Mouse (Mus musculus) Patski (cell line): Measurements from ENCODE around the gene Castor2. TPM values are rescaled to one million over a fixed set of nuclear protein-coding genes. Genes with fewer than 3 reads are reported as not detected.

Source experiments
- ATAC-seq: fragments of 100-300 bp; one replicate; pipeline ENCODE4 v1.8.0; 2021
- CTCF ChIA-PET: fragments of 350-600 bp; sonication (Branson Sonifier 250); formaldehyde crosslinking; loops from one replicate; lab custom pipeline; 2022; ENCODE audit warnings: inconsistent platforms; lab: Charles Lee
- POLR2A ChIA-PET: fragments of 350-600 bp; sonication (Branson Sonifier 250); formaldehyde crosslinking; loops from one replicate; lab custom pipeline; 2022; ENCODE audit warnings: antibody characterized with exemption, inconsistent platforms; lab: Charles Lee
- DNase-seq: peaks from one replicate; pipeline ENCODE4 v3.0.0-alpha.2; 2011; ENCODE audit warnings: low read depth, low spot score
- H3K27me3 ChIP-seq: fragments of 371-371 bp; one replicate; pipeline ENCODE4 v1.5.1; 2021
- CTCF ChIP-seq: fragments of 100-300 bp; IDR thresholded peaks from one replicate; pipeline ENCODE4 v1.5.1; 2021
- in situ Hi-C: fragments of 300-500 bp; cut with MboI; formaldehyde crosslinking; loops from 3 replicates; pipeline ENCODE4 v1.11.1; 2018; ENCODE audit warnings: low pct_unique_long_range_greater_than_20kb, mixed read lengths
- polyA plus RNA-seq: library from polyadenylated mRNA; unstranded; gene quantifications from one replicate; pipeline ENCODE4 v1.2.3, GENCODE M21; 2021

The Castor2 gene
- 27.3 TPM for polyA plus RNA-seq

GRCm38 (mm10) chr5:134099496-134100211, at the start of gene Castor2:
Gene Castor2 (plus strand): TSS chr5:134099711.
- no peak for TF ChIP-seq CTCF

GRCm38 (mm10) chr5:134050711-134051110, 48.8 kb upstream of the Castor2 start:
- DNase-seq (no peak), ATAC-seq (no peak)
- POLR2A ChIA-PET, result no interaction called here
- no peak for TF ChIP-seq CTCF
- in situ Hi-C loops, result no loop called here
- CTCF ChIA-PET, result no interaction called here
- H3K27me3 ChIP-seq, result peaks cover 3% of the 10 kb centered on the region

More at GRCm38 (mm10) chr5:134099496-134100211, at the start of gene Castor2:
- POLR2A ChIA-PET, result interaction anchor here (0.6 to 1.1 kb wide), 4 partner anchors 10 to 1389 kb away, joined by 3 to 8 read pairs (median 3); partner anchors contain the start of gene Rcc1l
- DNase-seq, result peak; percentile 64
- no peaks in the 10 kb centered on the region for H3K27me3 ChIP-seq
- CTCF ChIA-PET, result no interaction called here
- in situ Hi-C loops, result no loop called here
- ATAC-seq, result peak; percentile 79

- ATAC-seq (no peak), DNase-seq (no peak)
- H3K27me3 ChIP-seq, result peaks cover 3% of the 10 kb centered on the region
- in situ Hi-C loops, result no loop called here
- POLR2A ChIA-PET, result no interaction called here
- CTCF ChIA-PET, result no interaction called here
- TF ChIP-seq CTCF, result no peak
Measured at GRCm38 (mm10) chr5:134052614-134053013, 46.9 kb upstream of the Castor2 start.

GRCm38 (mm10) chr5:134054496-134054895, 45.0 kb upstream of the Castor2 start:
- H3K27me3 ChIP-seq, result peaks cover 3% of the 10 kb centered on the region
- DNase-seq, result no peak
- no peak for ATAC-seq
- ChIA-PET POLR2A (interaction anchor here (0.6 kb wide), 1 partner anchor 9 kb away, joined by 5 read pairs; no protein-coding TSS in a partner anchor), CTCF (no interaction called here)
- TF ChIP-seq CTCF, result no peak
- in situ Hi-C loops, result no loop called here

- no peak for TF ChIP-seq CTCF
- CTCF ChIA-PET, result interaction anchor here (1.1 kb wide), 1 partner anchor 9 kb away, joined by 3 read pairs; no protein-coding TSS in a partner anchor
- in situ Hi-C loops, result no loop called here
- no peaks in the 10 kb centered on the region for H3K27me3 ChIP-seq
- ATAC-seq (no peak), DNase-seq (no peak)
- POLR2A ChIA-PET, result no interaction called here
Measured at GRCm38 (mm10) chr5:134058793-134059352, 40.6 kb upstream of the Castor2 start.

- DNase-seq (peak; percentile 7), ATAC-seq (peak; percentile 52)
- peak; percentile 79 for TF ChIP-seq CTCF
- POLR2A ChIA-PET, result interaction anchor here (0.7 kb wide), 1 partner anchor 9 kb away, joined by 5 read pairs; no protein-coding TSS in a partner anchor
- H3K27me3 ChIP-seq, result peaks cover 5% of the 10 kb centered on the region
- in situ Hi-C loops, result no loop called here
- CTCF ChIA-PET, result interaction anchor here (2.3 kb wide), 1 partner anchor 11 kb away, joined by 12 read pairs; no protein-coding TSS in a partner anchor
Measured at GRCm38 (mm10) chr5:134063362-134064064, 36.0 kb upstream of the Castor2 start.

- ChIA-PET CTCF (no interaction called here), POLR2A (no interaction called here)
- H3K27me3 ChIP-seq, result peaks cover 5% of the 10 kb centered on the region
- TF ChIP-seq CTCF, result no peak
- in situ Hi-C loops, result no loop called here
- no peak for ATAC-seq
- DNase-seq, result no peak
Measured at GRCm38 (mm10) chr5:134066261-134066660, 33.2 kb upstream of the Castor2 start.

GRCm38 (mm10) chr5:134067924-134068323, 31.6 kb upstream of the Castor2 start:
- in situ Hi-C loops, result no loop called here
- ATAC-seq, result peak; percentile 61
- H3K27me3 ChIP-seq, result peaks cover 5% of the 10 kb centered on the region
- peak; percentile 73 for TF ChIP-seq CTCF
- ChIA-PET POLR2A (no interaction called here), CTCF (interaction anchor here (0.8 to 1.4 kb wide), 3 partner anchors 10 to 21 kb away, joined by 3 read pairs; no protein-coding TSS in a partner anchor)
- no peak for DNase-seq

GRCm38 (mm10) chr5:134073512-134074041, 25.9 kb upstream of the Castor2 start:
- POLR2A ChIA-PET, result no interaction called here
- ATAC-seq, result no peak
- H3K27me3 ChIP-seq, result peaks cover 10% of the 10 kb centered on the region
- DNase-seq, result no peak
- in situ Hi-C loops, result no loop called here
- no peak for TF ChIP-seq CTCF
- CTCF ChIA-PET, result interaction anchor here (3.8 kb wide), 1 partner anchor 9 kb away, joined by 12 read pairs; no protein-coding TSS in a partner anchor

- POLR2A ChIA-PET, result no interaction called here
- CTCF ChIA-PET, result interaction anchor here (3.8 kb wide), 1 partner anchor 10 kb away, joined by 12 read pairs; no protein-coding TSS in a partner anchor
Measured at GRCm38 (mm10) chr5:134074368-134074767, 25.1 kb upstream of the Castor2 start.

More at GRCm38 (mm10) chr5:134074368-134074767, 25.1 kb upstream of the Castor2 start:
- in situ Hi-C loops, result no loop called here
- peak; percentile 49 for TF ChIP-seq CTCF
- ATAC-seq (no peak), DNase-seq (no peak)
- peaks cover 10% of the 10 kb centered on the region for H3K27me3 ChIP-seq
